Mouse (Mus musculus) testis, postnatal 10 days (tissue): Measurements from ENCODE around the gene Egfem1.

ENCODE experiments used
- DNase-seq: peaks from one replicate; pipeline ENCODE4 v3.0.0; 2021; ENCODE audit warnings: low spot score

Egfem1 gene

GRCm38 (mm10) chr3:29135176-29136064 is 53.6 kb downstream of the Egfem1 start:
- no peak for DNase-seq

GRCm38 (mm10) chr3:29136065-29136955 is 54.5 kb downstream of the Egfem1 start:
- no peak for DNase-seq

- DNase-seq, result no peak
Observed at GRCm38 (mm10) chr3:29168401-29168800, 86.6 kb downstream of the Egfem1 start.

GRCm38 (mm10) chr3:29169003-29169402 is 87.2 kb downstream of the Egfem1 start:
- no peak for DNase-seq

- no peak for DNase-seq
Observed at GRCm38 (mm10) chr3:29176991-29177390, 95.2 kb downstream of the Egfem1 start.

GRCm38 (mm10) chr3:29182988-29183387 is 101.2 kb downstream of the Egfem1 start:
- no peak for DNase-seq

- DNase-seq, result no peak
Observed at GRCm38 (mm10) chr3:29183615-29184198, 101.9 kb downstream of the Egfem1 start.

- DNase-seq, result no peak
Observed at GRCm38 (mm10) chr3:29184486-29185241, 102.8 kb downstream of the Egfem1 start.

GRCm38 (mm10) chr3:29190263-29190662 is 108.4 kb downstream of the Egfem1 start:
- DNase-seq, result no peak

- DNase-seq, result no peak
Observed at GRCm38 (mm10) chr3:29197727-29198512, 116.1 kb downstream of the Egfem1 start.

GRCm38 (mm10) chr3:29200601-29201000 is 118.8 kb downstream of the Egfem1 start:
- no peak for DNase-seq

- no peak for DNase-seq
Observed at GRCm38 (mm10) chr3:29202536-29202935, 120.7 kb downstream of the Egfem1 start.

- DNase-seq, result no peak
Observed at GRCm38 (mm10) chr3:29222414-29222813, 140.6 kb downstream of the Egfem1 start.

- DNase-seq, result no peak
Observed at GRCm38 (mm10) chr3:29229712-29230111, 147.9 kb downstream of the Egfem1 start.

- DNase-seq, result no peak
Observed at GRCm38 (mm10) chr3:29235477-29235876, 153.7 kb downstream of the Egfem1 start.

GRCm38 (mm10) chr3:29236517-29236916 is 154.7 kb downstream of the Egfem1 start:
- no peak for DNase-seq

GRCm38 (mm10) chr3:29243600-29243999 is 161.8 kb downstream of the Egfem1 start:
- DNase-seq, result no peak

GRCm38 (mm10) chr3:29291633-29292032 is 209.8 kb downstream of the Egfem1 start:
- DNase-seq, result no peak

GRCm38 (mm10) chr3:29292251-29292650 is 210.4 kb downstream of the Egfem1 start:
- DNase-seq, result no peak

- DNase-seq, result no peak
Observed at GRCm38 (mm10) chr3:29293230-29293629, 211.4 kb downstream of the Egfem1 start.
